Mouse (Mus musculus) heart, postnatal 0 days (tissue): ENCODE measurements around the gene Hist1h1c. TPM values are rescaled to one million over a fixed set of nuclear protein-coding genes. Genes with fewer than 3 reads are reported as not detected.

Experiments used
- ATAC-seq: fragments of 200-750 bp; cut with Nextera tagmentation; 2 replicates; pipeline ENCODE4 v1.8.0; 2017; ENCODE audit warnings: low read depth, moderate number of reproducible peaks, moderate library complexity; ENCODE audit not compliant: insufficient read depth
- DNase-seq: peaks from one replicate; pipeline ENCODE4 v3.0.0-alpha.2; 2016; ENCODE audit warnings: low spot score
- H3K27ac ChIP-seq: fragments of 300-500 bp; sonication (generic); 2 replicates; pipeline ENCODE4 v1.5.1; 2014; ENCODE audit warnings: low read depth, mild to moderate bottlenecking
- H3K27me3 ChIP-seq: fragments of 300-500 bp; sonication (generic); 2 replicates; pipeline ENCODE4 v1.6.1; 2014; ENCODE audit warnings: low read length, mixed read lengths; ENCODE audit not compliant: control insufficient read depth, insufficient read depth
- H3K36me3 ChIP-seq: fragments of 300-500 bp; sonication (generic); replicated peaks from 2 replicates; pipeline ENCODE4 v1.6.1; 2014; ENCODE audit warnings: low read length, mixed read lengths; ENCODE audit not compliant: control insufficient read depth, insufficient read depth
- H3K4me1 ChIP-seq: fragments of 300-500 bp; sonication (generic); 2 replicates; pipeline ENCODE4 v1.6.1; 2014; ENCODE audit warnings: antibody characterized with exemption; ENCODE audit not compliant: control insufficient read depth, insufficient read depth
- H3K4me2 ChIP-seq: fragments of 300-500 bp; sonication (generic); 2 replicates; pipeline ENCODE4 v1.6.1; 2014; ENCODE audit warnings: low read depth, mild to moderate bottlenecking, low read length, moderate library complexity
- H3K4me3 ChIP-seq: fragments of 300-500 bp; sonication (generic); 2 replicates; pipeline ENCODE4 v1.5.1; 2014; ENCODE audit warnings: low read depth, low read length
- H3K9ac ChIP-seq: fragments of 300-500 bp; sonication (generic); replicated peaks from 2 replicates; pipeline ENCODE4 v1.6.1; 2014; ENCODE audit warnings: low read depth, low read length, mixed read lengths
- H3K9me3 ChIP-seq: fragments of 300-500 bp; sonication (generic); replicated peaks from 2 replicates; pipeline ENCODE4 v1.6.1; 2016; ENCODE audit warnings: low read length; ENCODE audit not compliant: control insufficient read depth
- CTCF ChIP-seq: IDR thresholded peaks from 2 replicates; pipeline ENCODE4 v1.5.1; 2016; ENCODE audit warnings: antibody characterized with exemption, control low read depth, low read depth
- EP300 ChIP-seq: IDR thresholded peaks from 2 replicates; pipeline ENCODE4 v1.6.1; 2016; ENCODE audit warnings: antibody characterized with exemption, low read depth
- WGBS: fragments of 180-500 bp; shearing (Covaris S2); extraction: QIAGEN DNeasy Blood & Tissue Kit; methylation state at CpG from one replicate; pipeline ENCODE4 v1.1.7; 2014; 5-methylcytosine and 5-hydroxymethylcytosine counted together
- polyA plus RNA-seq: library from polyadenylated mRNA; unstranded; fragments of >200 nt; fragmentation: Nextera tagmentation; extraction: Ambion mirVana; gene quantifications from 2 replicates; pipeline ENCODE4 v1.2.1, GENCODE M21; 2015
- total RNA-seq: library from RNA; depleted of rRNA; stranded (reverse); fragments of >200 nt; gene quantifications from 2 replicates; pipeline ENCODE4 v1.2.3, GENCODE M21; 2014; ENCODE audit warnings: low replicate concordance

Hist1h1c gene
- total and polyA plus RNA-seq, 2 experiments from 2014 or later = 101 to 770 TPM

GRCm38 (mm10) chr13:23756790-23757189 is 18.2 kb downstream of the Hist1h1c start, which contains the start of gene Hist1h4b:
TSS of gene Hist1h4b (plus strand) at chr13:23757013.
- TF ChIP-seq EP300 (peak; percentile 66; the same call in 1 of the 2 replicates), CTCF (no peak)
- peak; percentile 47; the same call in 1 of the 2 replicates for ATAC-seq

DNA sequence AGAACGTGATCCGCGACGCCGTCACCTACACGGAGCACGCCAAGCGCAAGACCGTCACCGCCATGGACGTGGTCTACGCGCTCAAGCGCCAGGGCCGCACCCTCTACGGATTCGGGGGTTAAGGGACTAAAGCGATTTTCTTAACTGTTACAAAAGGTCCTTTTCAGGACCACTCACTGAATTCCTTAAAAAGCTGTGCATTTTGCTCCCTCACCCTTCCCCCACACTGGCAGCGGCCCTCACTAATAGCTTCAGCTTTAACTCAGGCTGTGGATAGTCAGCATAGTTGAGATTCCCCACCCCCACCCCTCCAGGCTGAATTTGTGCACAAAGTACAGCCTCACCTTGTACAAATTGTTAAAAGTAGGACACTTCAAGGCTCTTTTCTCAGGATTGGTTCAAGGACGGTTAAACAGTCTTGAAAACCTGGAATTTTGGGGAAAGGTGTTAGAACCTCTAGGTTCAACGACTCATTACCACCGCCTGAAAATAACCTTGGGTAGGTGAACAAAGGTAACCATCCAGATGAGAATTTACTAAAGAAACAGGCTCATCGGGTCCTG is 18.7 kb downstream of the Hist1h1c start:
- 3% methylated on average over 13 of the region's 23 CpGs for WGBS
- ATAC-seq (no peak), DNase-seq (no peak)
- H3K4me3 ChIP-seq = peak overlapping the region; percentile 44
- H3K36me3 ChIP-seq = no peaks in the 10 kb centered on the region
- peak overlapping the region; percentile 48 for H3K9ac ChIP-seq
- peak overlapping the region; percentile 81 for H3K27ac ChIP-seq
- H3K9me3 ChIP-seq = no peaks in the 10 kb centered on the region
- peak overlapping the region; percentile 61 for H3K4me2 ChIP-seq
- H3K27me3 ChIP-seq = no peaks in the 10 kb centered on the region
- H3K4me1 ChIP-seq = peaks cover 8% of the 10 kb centered on the region; the same call in 1 of the 2 replicates
- TF ChIP-seq CTCF = no peak
- no peak for TF ChIP-seq EP300

More at GRCm38 (mm10) chr13:23756790-23757189, 18.2 kb downstream of the Hist1h1c start, which contains the start of gene Hist1h4b:
- H3K4me2 ChIP-seq = peak within 1 kb of the TSS; percentile 61
- no peaks in the 10 kb centered on the region for H3K27me3 ChIP-seq
- peak within 1 kb of the TSS; percentile 48 for H3K9ac ChIP-seq
- H3K36me3 ChIP-seq = no peaks in the 10 kb centered on the region
- DNase-seq = peak; percentile 90
- under 1% methylated on average over 17 of the region's 22 CpGs for WGBS
- H3K4me1 ChIP-seq = peaks cover 8% of the 10 kb centered on the region; the same call in 1 of the 2 replicates
- H3K9me3 ChIP-seq = no peaks in the 10 kb centered on the region
- H3K27ac ChIP-seq = peak within 1 kb of the TSS; percentile 81
- peak within 1 kb of the TSS; percentile 44 for H3K4me3 ChIP-seq

DNA sequence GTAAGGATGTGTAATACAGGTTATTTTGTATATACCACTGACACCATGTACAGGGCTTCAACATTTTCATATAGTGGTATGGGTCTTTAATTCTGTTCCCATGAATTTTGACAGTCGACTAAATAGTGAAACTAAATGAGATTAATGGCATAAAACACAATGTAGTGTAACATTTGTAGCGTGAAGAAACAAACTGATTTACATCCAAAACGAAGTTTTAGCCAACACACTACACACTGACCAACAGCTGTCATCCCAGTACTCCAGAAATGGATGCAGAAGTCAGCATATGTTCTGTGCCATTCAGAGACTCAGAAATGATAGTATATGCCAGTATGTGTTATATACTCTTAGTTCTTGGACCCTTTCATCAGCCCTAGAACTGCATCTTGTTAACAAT is 19.3 kb downstream of the Hist1h1c start:
- ATAC-seq (no peak), DNase-seq (no peak)
- H3K9me3 ChIP-seq = no peaks in the 10 kb centered on the region
- no peak overlapping the region; the same call in 1 of the 2 replicates for H3K4me2 ChIP-seq
- H3K27ac ChIP-seq = no peak overlapping the region
- H3K27me3 ChIP-seq = no peaks in the 10 kb centered on the region
- H3K36me3 ChIP-seq = no peaks in the 10 kb centered on the region
- H3K4me3 ChIP-seq = no peak overlapping the region
- peaks cover 13% of the 10 kb centered on the region; the same call in 1 of the 2 replicates for H3K4me1 ChIP-seq
- WGBS = 56% methylated on average over 3 of the region's 3 CpGs
- no peak for TF ChIP-seq CTCF
- TF ChIP-seq EP300 = no peak
- H3K9ac ChIP-seq = no peak overlapping the region

- Histone ChIP-seq H3K4me3 (no peak overlapping the region), H3K27ac (no peak overlapping the region), H3K9ac (no peak overlapping the region), H3K9me3 (no peaks in the 10 kb centered on the region), H3K27me3 (no peaks in the 10 kb centered on the region), H3K4me2 (no peak overlapping the region), H3K36me3 (no peaks in the 10 kb centered on the region), H3K4me1 (peaks cover 22% of the 10 kb centered on the region)
- ATAC-seq = no peak
- no peak for DNase-seq
- TF ChIP-seq CTCF (no peak), EP300 (no peak)
- WGBS = 89% methylated on average over 3 of the region's 3 CpGs
Observed at GRCm38 (mm10) chr13:23759251-23759771, 20.7 kb downstream of the Hist1h1c start.

DNA sequence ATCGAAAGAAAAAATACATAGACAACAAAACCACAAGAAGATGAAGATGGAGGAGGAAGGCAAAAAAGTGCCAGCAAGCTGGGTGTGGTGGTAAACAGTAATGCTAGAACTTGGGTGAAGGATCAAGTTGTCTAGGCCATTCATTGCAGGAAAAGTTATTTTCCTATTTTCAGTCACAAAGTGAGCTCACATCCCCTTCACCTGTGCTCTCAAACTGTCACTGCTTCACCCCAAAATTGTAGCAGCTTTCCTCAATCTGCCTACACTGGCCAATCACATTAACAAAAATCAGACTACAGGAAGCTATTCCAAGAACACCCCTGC is 21.3 kb downstream of the Hist1h1c start:
- DNase-seq (no peak), ATAC-seq (no peak)
- H3K4me3 ChIP-seq = no peak overlapping the region
- TF ChIP-seq EP300 (no peak), CTCF (no peak)
- no peak overlapping the region for H3K27ac ChIP-seq
- H3K36me3 ChIP-seq = no peaks in the 10 kb centered on the region
- H3K27me3 ChIP-seq = no peaks in the 10 kb centered on the region
- WGBS = 70% methylated on average over 1 of the region's 1 CpGs
- no peak overlapping the region for H3K9ac ChIP-seq
- H3K4me1 ChIP-seq = peaks cover 26% of the 10 kb centered on the region
- no peaks in the 10 kb centered on the region for H3K9me3 ChIP-seq
- peak overlapping the region; percentile 71; the same call in 1 of the 2 replicates for H3K4me2 ChIP-seq
